Mouse (Mus musculus): ENCODE data around the gene Noc4l. TPM values are rescaled to one million over a fixed set of nuclear protein-coding genes. Genes with fewer than 3 reads are reported as not detected.

Gene Noc4l
- total and polyA plus RNA-seq, 3 experiments = 72.8 to 181 TPM; not detected in 1

DNA sequence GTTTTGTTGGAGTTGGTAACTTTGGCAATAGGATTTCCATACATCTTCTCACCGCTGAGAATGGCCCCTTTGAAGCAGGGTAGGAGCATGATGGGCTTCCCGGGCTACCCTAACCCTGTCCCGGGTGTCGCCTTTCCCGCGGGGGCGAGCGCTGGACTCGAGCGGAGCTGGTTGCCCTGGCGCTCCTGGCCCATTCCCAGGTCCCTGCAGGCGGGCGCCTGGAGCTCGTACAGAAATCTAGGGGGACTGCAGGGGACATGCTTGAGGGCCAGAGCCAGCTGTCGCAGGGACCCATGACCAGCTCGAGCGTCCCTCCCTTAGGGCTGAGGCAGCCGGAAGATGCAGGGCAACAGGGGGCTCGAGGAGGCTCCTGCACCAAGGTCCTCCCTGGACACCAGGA lies 25.1 kb downstream of the Noc4l start:
- TF ChIP-seq TCF12 (IDR thresholded peaks at IDR 0.05; ENCODE audit: low read depth, low read length) (no peak), MYB (IDR thresholded peaks at IDR 0.05; ENCODE audit: low read depth, low read length) (no peak)
- H3K79me2 ChIP-seq (ENCODE audit: control insufficient read depth, insufficient read depth, low read length, poor library complexity) = no peaks in the 10 kb centered on the region
- H3K4me1 ChIP-seq (ENCODE audit: control insufficient read depth in 1 of 2, insufficient read depth in 2 of 2, low read length in 2 of 2) = no peaks in the 10 kb centered on the region
- no peaks in the 10 kb centered on the region for H3K9me3 ChIP-seq (replicated peaks; ENCODE audit: insufficient read depth, low read length)
- no peak overlapping the region for H3K27ac ChIP-seq (ENCODE audit: control insufficient read depth, low read depth, low read length)
- H3K27me3 ChIP-seq (ENCODE audit: control insufficient read depth in 1 of 2, insufficient read depth in 2 of 2, low read length in 2 of 2) = peaks cover 0 to 1% of the 10 kb centered on the region in 2 experiments; a peak in 2 of 4 replicates
- H3K4me3 ChIP-seq (ENCODE audit: control insufficient read depth in 1 of 2, insufficient read depth in 1 of 2, low read depth in 2 of 2, low read length in 2 of 2) = no peak overlapping the region
- no peak overlapping the region for H3K9ac ChIP-seq (ENCODE audit: control insufficient read depth, low read depth, low read length, poor library complexity, severe bottlenecking)
- no peak for DNase-seq (ENCODE audit: low read depth, low spot score)
- H3K36me3 ChIP-seq (ENCODE audit: control insufficient read depth in 1 of 2, insufficient read depth in 2 of 2, low read length in 2 of 2) = no peaks in the 10 kb centered on the region

DNA sequence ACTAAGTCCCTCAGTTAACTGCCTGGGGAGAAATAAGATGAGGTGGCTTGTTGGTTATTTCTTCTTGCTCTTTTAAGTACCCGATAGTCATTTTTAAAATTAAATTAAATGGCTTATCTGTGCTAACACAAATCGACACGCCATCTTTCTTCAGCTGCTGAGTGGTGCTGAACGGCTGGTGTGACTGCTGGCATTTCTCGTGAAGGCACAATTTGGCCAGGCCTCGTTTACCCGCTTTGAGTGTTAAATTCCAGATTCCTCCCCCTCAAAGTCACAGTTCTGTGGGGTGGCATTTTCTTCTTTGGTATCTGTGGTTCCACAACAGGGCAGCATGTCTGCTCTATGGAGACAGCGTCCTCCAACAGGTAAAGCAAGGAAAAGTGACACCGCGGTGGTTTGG lies 25.9 kb downstream of the Noc4l start:
- Histone ChIP-seq H3K4me3 (ENCODE audit: control insufficient read depth in 1 of 2, insufficient read depth in 1 of 2, low read depth in 2 of 2, low read length in 2 of 2) (no peak overlapping the region), H3K4me1 (ENCODE audit: control insufficient read depth in 1 of 2, insufficient read depth in 2 of 2, low read length in 2 of 2) (no peaks in the 10 kb centered on the region), H3K27me3 (ENCODE audit: control insufficient read depth in 1 of 2, insufficient read depth in 2 of 2, low read length in 2 of 2) (peaks cover 0 to 1% of the 10 kb centered on the region in 2 experiments; a peak in 2 of 4 replicates), H3K9me3 (replicated peaks; ENCODE audit: insufficient read depth, low read length) (no peaks in the 10 kb centered on the region), H3K9ac (ENCODE audit: control insufficient read depth, low read depth, low read length, poor library complexity, severe bottlenecking) (no peak overlapping the region), H3K36me3 (ENCODE audit: control insufficient read depth in 1 of 2, insufficient read depth in 2 of 2, low read length in 2 of 2) (no peaks in the 10 kb centered on the region), H3K79me2 (ENCODE audit: control insufficient read depth, insufficient read depth, low read length, poor library complexity) (no peaks in the 10 kb centered on the region), H3K27ac (ENCODE audit: control insufficient read depth, low read depth, low read length) (no peak overlapping the region)
- TF ChIP-seq RAD21 (IDR thresholded peaks at IDR 0.05; ENCODE audit: low read depth, low read length) = no peak
- no peak for TF ChIP-seq RCOR1 (IDR thresholded peaks at IDR 0.05; ENCODE audit: low read depth, low read length)
- no peak for TF ChIP-seq MAX (IDR thresholded peaks at IDR 0.05; ENCODE audit: low read length)
- TF ChIP-seq TCF12 (IDR thresholded peaks at IDR 0.05; ENCODE audit: low read depth, low read length) = no peak
- no peak for TF ChIP-seq SIN3A (IDR thresholded peaks at IDR 0.05; ENCODE audit: low read length)
- no peak for TF ChIP-seq GATA1 (IDR thresholded peaks at IDR 0.05; ENCODE audit: low read depth, low read length)
- DNase-seq (ENCODE audit: low read depth, low spot score) = no peak

DNA sequence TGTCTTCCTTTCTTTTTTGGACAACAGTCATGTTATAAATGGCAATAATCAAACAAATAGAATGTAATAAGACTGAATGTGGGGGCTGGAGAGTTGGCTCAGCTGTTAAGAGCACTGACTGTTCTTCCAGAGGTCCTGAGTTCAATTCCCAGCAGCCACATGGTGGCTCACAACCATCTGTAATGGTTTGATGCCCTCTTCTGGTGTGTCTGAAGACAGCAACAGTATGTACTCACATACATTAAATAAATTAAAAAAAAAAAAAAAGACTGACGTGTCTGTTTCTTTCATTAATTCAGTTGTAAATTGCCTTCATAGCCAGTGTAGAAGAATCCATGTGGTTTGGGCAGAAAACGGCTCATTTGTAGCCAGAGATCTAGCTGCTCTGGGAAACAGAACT lies 28.9 kb downstream of the Noc4l start:
- no peak overlapping the region for H3K9ac ChIP-seq (ENCODE audit: control insufficient read depth, low read depth, low read length, poor library complexity, severe bottlenecking)
- no peak overlapping the region for H3K27ac ChIP-seq (ENCODE audit: control insufficient read depth, low read depth, low read length)
- peaks cover 0 to 1% of the 10 kb centered on the region in 2 experiments; a peak in 2 of 4 replicates for H3K27me3 ChIP-seq (ENCODE audit: control insufficient read depth in 1 of 2, insufficient read depth in 2 of 2, low read length in 2 of 2)
- no peak overlapping the region for H3K4me3 ChIP-seq (ENCODE audit: control insufficient read depth in 1 of 2, insufficient read depth in 1 of 2, low read depth in 2 of 2, low read length in 2 of 2)
- H3K36me3 ChIP-seq (ENCODE audit: control insufficient read depth in 1 of 2, insufficient read depth in 2 of 2, low read length in 2 of 2) = no peaks in the 10 kb centered on the region
- no peaks in the 10 kb centered on the region for H3K79me2 ChIP-seq (ENCODE audit: control insufficient read depth, insufficient read depth, low read length, poor library complexity)
- no peaks in the 10 kb centered on the region for H3K4me1 ChIP-seq (ENCODE audit: control insufficient read depth in 1 of 2, insufficient read depth in 2 of 2, low read length in 2 of 2)
- DNase-seq (ENCODE audit: low read depth, low spot score) = peak; percentile 47
- H3K9me3 ChIP-seq (replicated peaks; ENCODE audit: insufficient read depth, low read length) = no peaks in the 10 kb centered on the region
- TF ChIP-seq TCF12 (IDR thresholded peaks at IDR 0.05; ENCODE audit: low read depth, low read length) (no peak), MYC (IDR thresholded peaks at IDR 0.05; ENCODE audit: low read depth, low read length) (peak; percentile 63; the same call in 1 of the 2 replicates), MXI1 (IDR thresholded peaks at IDR 0.05; ENCODE audit: low read depth, low read length) (no peak), CHD2 (IDR thresholded peaks at IDR 0.05; ENCODE audit: low read length) (no peak), EP300 (IDR thresholded peaks at IDR 0.05; ENCODE audit: low read depth in 1 of 2, low read length in 2 of 2) (no peak), KAT2A (conservative IDR thresholded peaks at IDR 0.05; ENCODE audit: low read depth, low read length) (no peak), RCOR1 (IDR thresholded peaks at IDR 0.05; ENCODE audit: low read depth, low read length) (no peak), MAZ (IDR thresholded peaks at IDR 0.05; ENCODE audit: low read depth, low read length) (no peak), ZC3H11A (IDR thresholded peaks at IDR 0.05; ENCODE audit: low read depth, low read length) (peak; percentile 58), ZKSCAN1 (IDR thresholded peaks at IDR 0.05; ENCODE audit: low read depth, low read length) (no peak), HCFC1 (IDR thresholded peaks at IDR 0.05; ENCODE audit: low read depth, low read length) (no peak), MAFK (IDR thresholded peaks at IDR 0.05; ENCODE audit: borderline replicate concordance, low read depth, low read length) (no peak), ZNF384 (IDR thresholded peaks at IDR 0.05; ENCODE audit: low read depth, low read length) (peak; percentile 84), ETS1 (IDR thresholded peaks at IDR 0.05; ENCODE audit: low read depth, low read length) (no peak), ZMIZ1 (IDR thresholded peaks at IDR 0.05; ENCODE audit: low read depth, low read length) (no peak), CHD1 (IDR thresholded peaks at IDR 0.05; ENCODE audit: low read depth, low read length) (no peak), POLR2AphosphoS5 (IDR thresholded peaks at IDR 0.05; ENCODE audit: borderline replicate concordance, low read depth, low read length) (no peak), USF2 (IDR thresholded peaks at IDR 0.05; ENCODE audit: borderline replicate concordance in 1 of 2, insufficient read depth in 1 of 2, low read depth in 1 of 2, low read length in 2 of 2) (no peak), TAL1 (IDR thresholded peaks at IDR 0.05; ENCODE audit: low read length) (no peak), RAD21 (IDR thresholded peaks at IDR 0.05; ENCODE audit: low read depth, low read length) (peak; percentile 54), POLR2AphosphoS2 (IDR thresholded peaks at IDR 0.05; ENCODE audit: low read length) (no peak), UBTF (IDR thresholded peaks at IDR 0.05; ENCODE audit: borderline replicate concordance, insufficient read depth, low read depth, low read length) (no peak)
